Mouse (Mus musculus) hindbrain, embryonic 14.5 days (tissue): ENCODE data around the gene Lrrc20. TPM values are rescaled to one million over a fixed set of nuclear protein-coding genes. Genes with fewer than 3 reads are reported as not detected.
A peak's percentile ranks its signal among the peaks of the same experiment; 100 is the strongest.

Experiments
- ATAC-seq: fragments of 200-750 bp; cut with Nextera tagmentation; 2 replicates; pipeline ENCODE4 v1.8.0; 2017; ENCODE audit warnings: moderate number of reproducible peaks, mild to moderate bottlenecking, moderate TSS enrichment, moderate library complexity; ENCODE audit not compliant: low FRiP score
- DNase-seq: peaks from one replicate; pipeline ENCODE4 v3.0.0-alpha.2; 2015; ENCODE audit warnings: low spot score
- H3K27ac ChIP-seq: fragments of 300-500 bp; sonication (generic); 2 replicates; pipeline ENCODE4 v1.5.1; 2014; ENCODE audit warnings: mild to moderate bottlenecking, moderate library complexity
- H3K27me3 ChIP-seq: fragments of 300-500 bp; sonication (generic); 2 replicates; pipeline ENCODE4 v1.6.1; 2014; ENCODE audit warnings: mild to moderate bottlenecking, low read length, mixed read lengths; ENCODE audit not compliant: control insufficient read depth, insufficient read depth
- H3K36me3 ChIP-seq: fragments of 300-500 bp; sonication (generic); replicated peaks from 2 replicates; pipeline ENCODE4 v1.6.1; 2014; ENCODE audit not compliant: control insufficient read depth, insufficient read depth
- H3K4me1 ChIP-seq: fragments of 300-500 bp; sonication (generic); replicated peaks from 2 replicates; pipeline ENCODE4 v1.6.1; 2014; ENCODE audit warnings: antibody characterized with exemption, low read length, mixed read lengths; ENCODE audit not compliant: control insufficient read depth, insufficient read depth
- H3K4me2 ChIP-seq: fragments of 300-500 bp; sonication (generic); replicated peaks from 2 replicates; pipeline ENCODE4 v1.6.1; 2014; ENCODE audit warnings: mild to moderate bottlenecking, moderate library complexity
- H3K4me3 ChIP-seq: fragments of 300-500 bp; sonication (generic); replicated peaks from 2 replicates; pipeline ENCODE4 v1.5.1; 2014; ENCODE audit warnings: mild to moderate bottlenecking, low read length
- H3K9ac ChIP-seq: fragments of 300-500 bp; sonication (generic); 2 replicates; pipeline ENCODE4 v1.6.1; 2014
- H3K9me3 ChIP-seq: fragments of 300-500 bp; sonication (generic); 2 replicates; pipeline ENCODE4 v1.6.1; 2016; ENCODE audit warnings: low read length; ENCODE audit not compliant: control insufficient read depth
- WGBS: fragments of 180-500 bp; shearing (Covaris S2); extraction: QIAGEN DNeasy Blood & Tissue Kit; methylation state at CpG from one replicate; pipeline ENCODE4 v1.1.7; 2014; 5-methylcytosine and 5-hydroxymethylcytosine counted together
- polyA plus RNA-seq: library from polyadenylated mRNA; unstranded; fragments of >200 nt; fragmentation: Nextera tagmentation; extraction: Ambion mirVana; gene quantifications from 2 replicates; pipeline ENCODE4 v1.2.1, GENCODE M21; 2014

Gene Lrrc20
- polyA plus RNA-seq, 1 experiment from 2014 or later: 15.1 TPM

DNA sequence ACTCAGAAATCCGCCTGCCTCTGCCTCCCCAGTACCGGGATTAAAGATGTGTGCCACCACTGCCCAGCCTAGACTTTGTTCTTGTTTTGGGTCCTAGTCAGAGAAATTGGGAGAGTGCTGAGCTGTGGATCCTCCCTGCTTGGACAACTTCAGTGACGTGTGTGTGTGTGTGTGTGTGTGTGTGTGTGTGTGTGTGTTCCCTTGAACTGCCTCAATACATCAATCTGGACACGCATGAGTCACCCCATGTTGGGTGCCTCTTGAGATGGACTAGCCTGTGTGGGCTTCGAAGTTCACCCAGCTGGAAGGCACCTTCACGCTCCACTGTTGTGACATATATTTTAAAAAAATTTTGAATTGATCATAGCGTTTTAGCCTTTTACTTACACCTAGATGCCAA, 7.2 kb downstream of the Lrrc20 start:
- no peak overlapping the region for H3K9ac ChIP-seq

DNA sequence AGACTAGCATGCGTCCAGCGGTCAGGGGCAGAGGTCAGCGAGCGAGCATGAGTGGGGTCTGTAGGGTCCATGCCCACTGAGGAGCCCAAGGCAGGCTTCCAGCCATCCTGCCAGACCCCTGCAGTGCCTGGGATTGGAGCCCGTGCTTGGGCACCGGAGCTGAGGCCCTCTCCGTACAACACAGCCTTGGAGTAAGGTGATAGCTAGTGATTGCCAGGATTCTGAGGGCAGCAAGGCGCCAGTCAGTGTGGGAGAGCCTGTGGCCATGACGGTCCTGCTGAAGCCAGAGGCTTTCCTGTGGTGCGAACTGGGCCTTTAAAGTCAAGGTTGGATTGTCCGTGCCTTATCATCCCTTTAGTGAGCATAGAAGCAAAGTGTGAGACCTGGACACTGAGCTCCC, 9.2 kb downstream of the Lrrc20 start:
- Histone ChIP-seq H3K27ac (no peak overlapping the region), H3K36me3 (no peaks in the 10 kb centered on the region), H3K27me3 (no peaks in the 10 kb centered on the region), H3K4me2 (no peak overlapping the region), H3K4me1 (no peaks in the 10 kb centered on the region), H3K9ac (no peak overlapping the region), H3K9me3 (no peaks in the 10 kb centered on the region), H3K4me3 (no peak overlapping the region)
- 87% methylated on average over 11 of the region's 11 CpGs for WGBS
- no peak for ATAC-seq
- no peak for DNase-seq

More for the DNA sequence above, 7.2 kb downstream of the Lrrc20 start:
- 96% methylated on average over 7 of the region's 7 CpGs for WGBS
- Histone ChIP-seq H3K27ac (no peak overlapping the region), H3K27me3 (no peaks in the 10 kb centered on the region), H3K9me3 (no peaks in the 10 kb centered on the region), H3K36me3 (no peaks in the 10 kb centered on the region), H3K4me3 (no peak overlapping the region), H3K4me1 (no peaks in the 10 kb centered on the region), H3K4me2 (no peak overlapping the region)
- ATAC-seq (no peak), DNase-seq (no peak)

DNA sequence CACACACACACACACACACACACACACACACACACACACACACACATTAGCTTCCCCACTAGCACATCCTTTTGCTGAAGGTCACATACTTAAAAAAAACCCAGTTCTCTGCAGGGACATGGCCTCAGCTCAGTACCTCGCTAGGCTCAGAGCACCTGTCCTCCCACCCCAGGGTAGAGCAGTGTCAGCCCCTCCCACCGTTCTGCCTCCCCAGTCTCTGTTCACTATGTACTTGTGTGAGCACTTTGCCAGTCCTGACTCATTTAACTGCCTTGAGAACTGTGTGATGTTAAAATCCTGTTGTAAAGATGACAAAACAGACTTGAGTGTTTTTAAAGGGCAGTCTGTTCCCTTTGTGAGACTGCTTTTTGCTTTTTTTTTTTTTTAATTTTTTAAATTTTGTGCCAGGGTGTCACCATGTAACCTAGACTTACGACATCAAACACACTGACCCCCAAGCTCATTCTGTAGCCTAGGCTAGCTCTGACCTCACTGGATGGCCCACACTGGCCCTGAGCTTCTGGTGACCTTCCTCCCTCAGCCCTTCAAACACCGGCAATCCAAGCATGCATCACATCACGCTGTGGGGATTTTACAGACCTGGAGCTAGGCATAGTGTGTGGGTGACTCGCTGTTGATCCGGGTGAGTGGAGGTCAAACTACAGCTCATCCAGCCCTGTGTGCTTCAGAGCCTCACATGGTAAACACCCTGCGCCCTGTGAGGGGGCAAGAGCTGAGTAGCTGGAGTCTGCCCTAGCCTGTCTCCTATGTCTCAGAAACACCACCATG, 11.1 kb downstream of the Lrrc20 start:
- Histone ChIP-seq H3K27ac (no peak overlapping the region), H3K9me3 (no peaks in the 10 kb centered on the region), H3K4me3 (no peak overlapping the region), H3K36me3 (no peaks in the 10 kb centered on the region), H3K9ac (no peak overlapping the region), H3K27me3 (no peaks in the 10 kb centered on the region), H3K4me2 (no peak overlapping the region), H3K4me1 (no peaks in the 10 kb centered on the region)
- ATAC-seq (no peak), DNase-seq (no peak)
- WGBS: 87% methylated on average over 8 of the region's 8 CpGs

DNA sequence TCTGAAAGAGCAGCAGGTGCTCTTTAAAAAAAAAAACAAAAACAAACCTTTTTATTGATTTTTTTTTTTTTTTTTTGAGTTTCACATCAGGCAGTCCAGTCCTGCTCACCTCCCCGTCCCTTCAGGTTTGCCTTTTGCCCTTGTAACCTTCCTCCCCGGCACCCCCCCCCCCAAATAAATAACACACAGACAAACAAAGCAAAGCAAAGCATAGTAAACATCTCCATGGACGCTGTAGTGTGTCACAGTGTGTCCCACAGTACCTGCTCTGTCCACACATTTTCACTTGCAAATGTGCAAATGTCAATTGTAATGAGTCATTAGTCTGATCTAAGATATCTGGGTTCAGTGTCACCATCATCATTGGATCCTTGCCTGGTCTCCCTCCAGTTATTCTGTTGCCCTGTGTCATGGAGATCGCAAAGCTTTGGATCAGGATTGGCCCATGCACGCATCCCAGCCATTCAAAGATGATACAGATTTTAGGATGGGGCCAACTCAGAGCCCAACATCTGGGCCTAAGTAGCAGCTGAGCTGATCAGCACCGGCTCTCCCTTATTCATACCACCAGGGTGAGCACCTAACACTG, 13.0 kb downstream of the Lrrc20 start:
- no peaks in the 10 kb centered on the region for H3K4me1 ChIP-seq
- H3K4me2 ChIP-seq: no peak overlapping the region
- DNase-seq: no peak
- H3K9me3 ChIP-seq: no peaks in the 10 kb centered on the region
- WGBS: 91% methylated on average over 6 of the region's 6 CpGs
- H3K36me3 ChIP-seq: no peaks in the 10 kb centered on the region
- H3K9ac ChIP-seq: no peak overlapping the region
- H3K4me3 ChIP-seq: no peak overlapping the region
- no peak for ATAC-seq
- H3K27me3 ChIP-seq: no peaks in the 10 kb centered on the region
- no peak overlapping the region for H3K27ac ChIP-seq

DNA sequence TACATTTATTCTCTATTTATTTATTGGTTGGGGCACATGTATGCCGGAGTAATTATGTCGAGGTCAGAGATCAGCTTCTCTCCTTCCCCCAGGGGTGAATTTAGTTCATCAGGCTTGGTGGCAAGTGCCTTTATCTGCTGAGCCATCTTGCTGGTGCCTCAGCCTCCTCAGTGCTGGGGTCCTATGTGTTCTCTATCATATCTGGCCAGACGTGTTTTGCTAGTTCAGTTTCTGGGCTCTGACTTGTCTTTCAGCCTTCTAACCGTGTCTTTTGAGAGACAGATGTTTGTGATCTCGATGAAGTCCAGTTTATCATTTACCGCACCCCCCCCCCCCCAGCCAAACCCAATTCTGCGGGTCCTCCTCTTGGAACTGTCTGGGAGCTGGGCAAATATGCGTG, 16.0 kb downstream of the Lrrc20 start:
- DNase-seq: no peak
- no peak overlapping the region for H3K4me2 ChIP-seq
- H3K36me3 ChIP-seq: no peaks in the 10 kb centered on the region
- WGBS: 50% methylated on average over 8 of the region's 8 CpGs
- H3K9ac ChIP-seq: no peak overlapping the region
- no peak overlapping the region for H3K27ac ChIP-seq
- no peak for ATAC-seq
- H3K27me3 ChIP-seq: no peaks in the 10 kb centered on the region
- no peaks in the 10 kb centered on the region for H3K4me1 ChIP-seq
- no peak overlapping the region for H3K4me3 ChIP-seq
- no peaks in the 10 kb centered on the region for H3K9me3 ChIP-seq

DNA sequence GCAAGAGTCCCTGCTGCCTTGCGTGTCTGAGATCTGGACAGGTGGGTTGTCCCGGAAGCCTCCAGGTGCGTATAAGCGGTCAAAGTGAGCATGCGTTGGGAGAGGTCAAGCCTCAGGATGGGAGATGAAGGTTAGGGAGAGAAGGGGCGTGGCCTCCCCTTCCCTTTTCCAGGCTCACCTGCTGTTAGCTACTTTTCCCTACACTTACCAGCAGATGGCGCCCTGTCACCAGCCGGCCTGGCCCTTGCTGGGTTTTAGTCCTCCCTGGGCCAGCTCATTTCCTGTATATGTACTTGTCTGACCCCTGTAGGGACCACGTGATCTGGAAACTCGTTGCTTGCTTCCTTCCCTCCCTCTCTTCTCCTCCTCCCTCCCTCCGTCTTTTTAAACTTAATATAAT, 16.4 kb downstream of the Lrrc20 start:
- Histone ChIP-seq H3K27ac (no peak overlapping the region), H3K27me3 (no peaks in the 10 kb centered on the region), H3K9ac (no peak overlapping the region), H3K36me3 (no peaks in the 10 kb centered on the region), H3K4me1 (no peaks in the 10 kb centered on the region), H3K4me3 (no peak overlapping the region), H3K4me2 (no peak overlapping the region), H3K9me3 (no peaks in the 10 kb centered on the region)
- 12% methylated on average over 10 of the region's 11 CpGs for WGBS
- ATAC-seq (peak; percentile 39; the same call in 1 of the 2 replicates), DNase-seq (peak; percentile 80)

DNA sequence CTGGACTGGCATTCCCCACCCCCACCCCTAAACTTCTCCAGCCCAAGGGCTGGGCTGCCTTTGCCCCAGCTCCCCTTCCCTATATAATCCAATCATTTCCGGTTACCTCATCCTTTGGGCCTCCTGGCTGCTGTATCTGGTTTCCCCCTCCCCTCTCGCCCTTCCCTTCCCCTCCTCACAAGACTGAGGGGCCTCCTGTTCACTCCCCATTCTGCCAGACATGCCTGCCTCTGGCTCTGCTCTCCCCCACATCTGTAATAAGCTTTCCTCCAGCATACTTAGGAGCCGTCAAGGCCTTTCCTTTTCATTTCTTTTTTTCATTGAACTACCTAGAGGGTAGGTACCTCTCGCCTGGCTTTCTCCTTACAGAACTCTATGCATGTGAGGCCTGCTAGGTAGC, 19.9 kb downstream of the Lrrc20 start:
- WGBS: 55% methylated on average over 4 of the region's 4 CpGs
- Histone ChIP-seq H3K9me3 (no peaks in the 10 kb centered on the region), H3K36me3 (no peaks in the 10 kb centered on the region), H3K4me1 (no peaks in the 10 kb centered on the region), H3K4me3 (no peak overlapping the region), H3K27ac (no peak overlapping the region), H3K9ac (no peak overlapping the region), H3K4me2 (no peak overlapping the region), H3K27me3 (no peaks in the 10 kb centered on the region)
- ATAC-seq (no peak), DNase-seq (no peak)

DNA sequence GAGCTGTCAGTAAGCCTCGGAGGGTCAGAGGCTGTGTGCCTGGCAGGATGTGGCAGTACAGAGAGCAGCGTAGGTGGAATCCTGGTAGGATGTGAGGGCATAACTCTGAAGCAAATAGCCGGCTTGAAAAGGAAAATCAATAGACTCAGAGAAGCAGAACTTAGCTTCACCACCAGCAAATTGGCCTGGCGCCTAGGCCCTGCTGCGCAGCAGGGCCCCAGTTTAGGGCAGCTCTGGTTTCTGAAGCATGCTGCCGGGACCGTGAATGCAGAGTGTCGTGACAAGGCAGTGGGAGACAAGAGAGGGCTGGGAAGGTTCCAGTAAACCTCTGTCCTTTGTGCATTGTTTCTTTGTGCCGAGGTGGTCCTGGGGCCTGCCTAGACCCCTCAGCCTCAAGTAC, 20.6 kb downstream of the Lrrc20 start:
- Histone ChIP-seq H3K36me3 (no peaks in the 10 kb centered on the region), H3K4me3 (no peak overlapping the region), H3K9ac (no peak overlapping the region), H3K9me3 (no peaks in the 10 kb centered on the region), H3K4me1 (no peaks in the 10 kb centered on the region), H3K4me2 (no peak overlapping the region), H3K27me3 (no peaks in the 10 kb centered on the region), H3K27ac (no peak overlapping the region)
- DNase-seq (no peak), ATAC-seq (no peak)
- 44% methylated on average over 9 of the region's 9 CpGs for WGBS

DNA sequence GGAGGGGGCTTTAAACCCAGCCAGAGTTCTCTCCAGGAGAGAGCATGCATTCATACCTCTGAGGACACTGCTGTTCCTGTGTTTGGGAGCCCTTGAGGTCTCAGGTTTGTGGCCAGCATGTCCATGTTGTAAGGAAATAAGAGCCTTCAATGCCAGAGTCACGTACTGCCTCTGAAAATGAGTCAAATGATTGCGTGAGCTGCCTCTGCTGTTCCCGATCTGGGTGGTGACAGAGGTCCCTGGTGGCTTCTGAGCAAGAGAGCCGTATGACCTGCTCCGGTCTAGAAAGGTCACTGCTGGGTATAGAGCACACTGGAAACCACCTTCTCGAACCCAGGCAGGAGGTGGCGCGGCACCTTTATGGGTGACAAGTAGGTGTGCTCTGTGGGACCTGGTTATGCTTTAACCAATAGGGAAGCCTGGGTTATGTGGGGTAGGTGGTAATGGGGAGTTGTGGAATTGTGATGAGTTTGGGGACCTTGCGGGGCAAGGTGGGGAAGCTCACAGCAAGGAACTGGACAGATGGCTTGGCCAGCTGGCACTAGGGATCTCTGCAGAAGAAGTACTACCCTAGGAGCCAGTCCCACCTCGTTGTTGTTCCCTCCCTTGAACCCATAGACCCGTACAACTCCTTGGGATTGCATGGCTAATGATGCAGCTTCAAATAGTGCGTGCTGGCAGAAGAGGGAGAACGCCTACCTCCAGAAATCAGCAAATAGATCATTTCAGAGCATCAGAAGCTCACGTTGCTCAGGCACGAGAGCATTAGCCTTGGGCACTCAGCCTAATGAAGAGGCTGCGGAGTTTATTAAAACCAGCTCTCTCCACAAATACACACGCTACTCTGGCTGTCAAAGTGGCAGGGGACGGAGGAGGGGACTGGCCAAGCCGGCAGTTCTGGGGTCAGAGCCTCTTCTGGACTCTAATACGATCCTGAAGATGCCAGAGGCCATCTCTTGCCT, 24.2 kb downstream of the Lrrc20 start:
- ATAC-seq (no peak), DNase-seq (no peak)
- H3K36me3 ChIP-seq: no peaks in the 10 kb centered on the region
- WGBS: 78% methylated on average over 20 of the region's 20 CpGs
- no peak overlapping the region for H3K9ac ChIP-seq
- no peak overlapping the region for H3K4me2 ChIP-seq
- H3K4me3 ChIP-seq: no peak overlapping the region
- H3K27me3 ChIP-seq: no peaks in the 10 kb centered on the region
- no peaks in the 10 kb centered on the region for H3K4me1 ChIP-seq
- no peaks in the 10 kb centered on the region for H3K9me3 ChIP-seq
- no peak overlapping the region for H3K27ac ChIP-seq
